Mouse (Mus musculus): ENCODE data around the gene Prl7a1.

Gene Prl7a1

DNA sequence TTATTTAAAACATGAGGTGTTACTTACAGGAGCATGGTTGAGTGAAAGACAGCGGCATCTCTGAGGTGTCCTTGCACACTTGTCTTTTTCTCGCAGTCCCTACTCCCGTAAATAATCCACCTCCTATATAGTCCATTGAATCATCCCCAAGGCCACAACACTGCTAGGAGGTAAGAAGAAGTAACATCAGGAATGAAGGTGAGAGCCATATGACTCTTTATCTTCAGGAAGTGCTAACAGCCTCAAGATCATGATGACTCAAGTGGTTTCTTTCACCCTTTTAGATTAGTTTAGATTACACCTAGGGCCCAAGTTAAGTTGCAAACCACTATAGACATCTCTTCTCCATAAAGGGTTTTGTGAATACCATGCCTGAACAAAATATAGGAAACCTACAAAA, at the start of gene Prl7a1:
Prl7a1 (minus strand) TSS at position 101 of the 400 bp plus-strand sequence.
- DNase-seq, result no peak

DNA sequence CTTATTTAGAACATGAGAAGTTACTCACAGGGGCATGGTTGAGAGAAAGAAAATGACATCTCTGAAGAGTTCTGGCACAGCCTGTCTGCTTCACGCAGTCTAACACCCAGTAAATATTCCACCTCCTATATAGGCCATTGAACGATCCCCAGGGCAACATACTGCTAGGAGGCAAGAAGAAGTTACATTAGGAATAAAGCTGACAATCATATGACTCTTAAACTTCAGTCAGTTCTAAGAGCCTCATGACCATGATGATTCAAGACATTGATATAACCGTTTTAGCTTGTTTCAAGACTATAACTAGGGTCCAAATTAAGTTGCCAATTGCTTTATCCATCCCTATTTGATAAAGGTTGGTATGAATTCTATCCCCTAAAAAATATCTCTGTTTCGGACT, 25.6 kb upstream of the Prl7a1 start, which contains the start of gene Prl7a2:
Prl7a2 (minus strand) TSS at position 101 of the 400 bp plus-strand sequence.
- DNase-seq, result no peak

DNA sequence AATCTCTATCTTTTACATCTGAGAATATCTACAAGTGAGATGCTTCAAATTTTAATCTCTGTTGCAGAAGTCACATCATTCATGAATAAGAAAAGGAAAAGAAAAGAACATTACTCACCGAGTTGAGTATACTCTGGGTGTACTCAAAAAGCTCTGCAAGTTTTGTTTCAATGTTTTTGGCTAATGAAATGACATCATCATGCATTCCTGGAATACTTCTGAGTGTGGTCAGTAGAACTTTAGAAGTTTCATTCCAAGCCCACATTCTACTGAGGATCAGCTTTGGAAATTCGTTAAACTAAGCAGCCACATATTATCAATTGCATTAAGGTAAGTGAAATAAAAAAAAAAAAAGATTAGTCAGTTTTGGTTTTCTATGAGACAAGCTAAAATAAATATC, 18.5 kb upstream of the Prl7a1 start:
- DNase-seq, result no peak

DNA sequence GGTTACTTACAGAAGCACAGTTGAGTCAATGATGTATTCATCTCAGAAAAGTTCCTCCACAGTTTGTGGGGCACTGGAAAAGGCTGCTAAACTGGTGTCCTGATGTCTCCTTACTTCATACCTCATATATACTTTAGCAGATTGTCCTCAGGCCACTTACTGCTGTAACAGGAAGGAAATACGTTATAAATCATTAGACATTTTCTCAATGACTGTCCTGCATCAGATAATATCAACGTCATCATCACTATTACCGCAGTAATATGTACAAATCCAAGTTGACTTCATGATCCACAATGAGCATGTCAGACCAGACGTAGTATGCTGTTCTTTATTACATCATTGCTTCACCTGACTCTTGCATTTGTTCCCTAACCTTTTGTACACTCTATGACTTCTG, 31.8 kb downstream of the Prl7a1 start, which contains the start of gene Prl7b1:
Prl7b1 (minus strand) TSS at position 101 of the 400 bp plus-strand sequence.
- DNase-seq, result no peak

Data from thymus, postnatal 14 days (tissue).